Mouse (Mus musculus) hematopoietic multipotent progenitor cell, adult 10-12 weeks (in vitro differentiated cells): ENCODE results near the gene Snph. TPM values are rescaled to one million over a fixed set of nuclear protein-coding genes. Genes with fewer than 3 reads are reported as not detected.

Experiments
- polyA plus RNA-seq: library from polyadenylated mRNA; stranded (reverse); fragments of >175 nt; gene quantifications from 2 replicates; pipeline ENCODE4 v1.2.3, GENCODE M21; 2012; ENCODE audit warnings: low replicate concordance

Gene Snph
- polyA plus RNA-seq: 0.03 and 0.09 TPM in 2 replicates

GRCm38 (mm10) chr2:151632159-151632814 is at the start of gene Snph:
Snph (minus strand) TSS chr2:151632593.

GRCm38 (mm10) chr2:151668433-151668832 is 36.0 kb upstream of the Snph start, which contains the start of gene Rad21l:
Rad21l (minus strand) TSS chr2:151668533.

GRCm38 (mm10) chr2:151571873-151572700 is 60.3 kb downstream of the Snph start, which contains the start of gene Sdcbp2:
Sdcbp2 (plus strand) TSS chr2:151572622.

GRCm38 (mm10) chr2:151542323-151543062 is 89.9 kb downstream of the Snph start, which contains the start of gene Fkbp1a:
Fkbp1a (plus strand) TSS chr2:151542483.

Other genes with a start within 250 kb of the Snph start
- gene 4921509C19Rik, start 156.4 kb downstream of the Snph start, polyA plus RNA-seq: not detected in 2 replicates
- gene Nsfl1c, start 138.4 kb downstream of the Snph start, polyA plus RNA-seq: 68.4 and 83.8 TPM in 2 replicates
- gene Fkbp1a, start 90.1 kb downstream of the Snph start, polyA plus RNA-seq: 93.5 and 95.8 TPM in 2 replicates
- 2.4 and 3.6 TPM in 2 replicates for gene Sdcbp2, start 60.0 kb downstream of the Snph start, polyA plus RNA-seq
- gene Rad21l, start 35.9 kb upstream of the Snph start, polyA plus RNA-seq: not detected in 2 replicates
- not detected in 2 replicates for gene Tmem74b, start 69.4 kb upstream of the Snph start, polyA plus RNA-seq
- 5.6 and 54.2 TPM in 2 replicates for gene Psmf1, start 111.6 kb upstream of the Snph start, polyA plus RNA-seq
- gene Rspo4, start 210.3 kb upstream of the Snph start, polyA plus RNA-seq: not detected in 2 replicates